Mouse (Mus musculus) cortical plate, adult 2 months (tissue): Measurements from ENCODE around the gene Preb.

ENCODE experiments used
- CTCF ChIP-seq: fragments of 200-500 bp; IDR thresholded peaks from 2 replicates; pipeline ENCODE4 v1.5.1; 2011; ENCODE audit warnings: mild to moderate bottlenecking, control low read depth, low read length; ENCODE audit not compliant: insufficient read depth; ENCODE audit errors: extremely low read depth
- POLR2A ChIP-seq: fragments of 200-500 bp; IDR thresholded peaks from 2 replicates; pipeline ENCODE4 v1.6.1; 2011; ENCODE audit warnings: mild to moderate bottlenecking, low read length, control low read depth; ENCODE audit not compliant: insufficient read depth; ENCODE audit errors: extremely low read depth

DNA sequence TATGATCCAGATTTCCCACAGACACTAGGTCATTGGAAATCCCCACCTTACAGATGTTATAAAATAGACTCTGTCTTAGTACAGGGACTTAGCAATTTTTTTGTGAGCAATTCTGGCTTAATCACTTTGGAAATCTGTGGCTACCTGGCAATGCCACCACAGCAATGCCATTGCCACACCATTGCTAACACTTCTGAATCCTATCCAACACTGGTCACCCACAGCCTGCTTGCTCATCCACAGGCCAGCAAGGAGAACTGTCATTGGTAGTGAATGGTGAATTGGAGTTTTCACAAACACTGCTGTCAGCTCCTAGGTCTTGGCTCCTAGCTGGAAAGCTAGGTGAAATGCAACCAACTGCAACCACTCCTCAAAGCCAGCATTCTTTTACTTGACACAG lies 49.7 kb downstream of the Preb start:
- no peak for TF ChIP-seq CTCF
- TF ChIP-seq POLR2A = no peak
